Mouse (Mus musculus): ENCODE measurements around the gene Six3. TPM values are rescaled to one million over a fixed set of nuclear protein-coding genes. Genes with fewer than 3 reads are reported as not detected.

Gene Six3
- total RNA-seq, 2 experiments from 2014 or later, result not detected

DNA sequence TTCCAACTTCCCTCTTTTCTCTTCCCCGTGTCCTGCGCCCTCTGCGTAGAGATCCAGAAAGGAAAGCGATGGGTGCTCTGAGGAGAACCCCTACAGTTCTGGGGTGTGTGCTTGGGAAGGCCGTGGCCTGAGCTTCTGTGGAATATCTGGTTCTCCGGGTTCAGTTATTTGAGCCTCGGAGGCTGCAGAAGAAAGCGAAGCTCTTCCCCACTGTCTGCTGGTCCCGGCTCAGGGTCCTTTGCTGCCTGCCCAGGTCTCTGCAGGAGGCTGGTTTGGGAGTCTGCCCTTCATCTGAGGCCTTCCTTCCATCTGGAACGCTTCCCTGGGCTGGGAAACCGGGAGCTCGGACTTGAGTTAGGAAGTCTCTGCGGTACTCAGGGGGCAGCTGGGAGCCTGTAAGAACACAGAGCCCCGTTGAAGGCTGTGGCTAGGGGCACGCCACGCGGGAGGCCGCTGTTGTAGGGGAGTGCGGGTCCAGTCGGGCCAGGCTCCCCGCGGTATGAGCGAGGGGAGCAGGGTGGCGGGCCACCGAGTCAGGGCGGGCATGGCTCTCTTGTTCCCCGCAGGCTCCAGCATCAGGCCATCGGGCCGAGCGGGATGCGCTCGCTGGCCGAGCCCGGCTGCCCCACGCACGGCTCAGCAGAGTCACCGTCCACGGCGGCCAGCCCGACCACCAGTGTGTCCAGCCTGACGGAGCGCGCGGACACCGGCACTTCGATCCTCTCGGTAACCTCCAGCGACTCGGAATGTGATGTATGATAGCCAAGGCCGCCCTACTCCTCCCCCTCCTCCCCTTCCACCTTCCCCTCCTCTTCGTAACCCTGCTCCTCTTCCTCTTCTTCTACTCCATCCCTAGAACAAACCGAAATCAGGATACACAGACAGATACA lies 10.0 kb downstream of the Six3 start:
- intact Hi-C loops (cut with DNase I; ENCODE audit: low total_unique reads), result no loop called here
- DNase-seq, result no peak

DNA sequence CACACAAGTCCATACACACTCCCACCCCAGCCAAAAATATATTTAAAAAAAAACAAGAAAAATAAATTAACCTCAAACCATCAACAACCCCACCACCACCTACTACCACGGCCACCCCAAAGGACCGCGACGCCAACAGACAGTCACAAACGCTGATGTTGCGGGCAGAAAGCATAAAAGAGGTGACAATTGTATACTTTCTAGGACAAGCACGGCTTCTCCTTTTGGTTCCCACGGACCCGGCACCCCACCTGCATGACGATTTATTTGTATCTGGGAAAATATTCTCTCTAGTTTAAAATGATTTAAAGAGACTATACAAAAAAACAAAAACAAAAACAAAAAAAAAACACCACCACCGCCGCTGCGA lies 10.6 kb downstream of the Six3 start:
- intact Hi-C loops (cut with DNase I; ENCODE audit: low total_unique reads), result no loop called here

DNA sequence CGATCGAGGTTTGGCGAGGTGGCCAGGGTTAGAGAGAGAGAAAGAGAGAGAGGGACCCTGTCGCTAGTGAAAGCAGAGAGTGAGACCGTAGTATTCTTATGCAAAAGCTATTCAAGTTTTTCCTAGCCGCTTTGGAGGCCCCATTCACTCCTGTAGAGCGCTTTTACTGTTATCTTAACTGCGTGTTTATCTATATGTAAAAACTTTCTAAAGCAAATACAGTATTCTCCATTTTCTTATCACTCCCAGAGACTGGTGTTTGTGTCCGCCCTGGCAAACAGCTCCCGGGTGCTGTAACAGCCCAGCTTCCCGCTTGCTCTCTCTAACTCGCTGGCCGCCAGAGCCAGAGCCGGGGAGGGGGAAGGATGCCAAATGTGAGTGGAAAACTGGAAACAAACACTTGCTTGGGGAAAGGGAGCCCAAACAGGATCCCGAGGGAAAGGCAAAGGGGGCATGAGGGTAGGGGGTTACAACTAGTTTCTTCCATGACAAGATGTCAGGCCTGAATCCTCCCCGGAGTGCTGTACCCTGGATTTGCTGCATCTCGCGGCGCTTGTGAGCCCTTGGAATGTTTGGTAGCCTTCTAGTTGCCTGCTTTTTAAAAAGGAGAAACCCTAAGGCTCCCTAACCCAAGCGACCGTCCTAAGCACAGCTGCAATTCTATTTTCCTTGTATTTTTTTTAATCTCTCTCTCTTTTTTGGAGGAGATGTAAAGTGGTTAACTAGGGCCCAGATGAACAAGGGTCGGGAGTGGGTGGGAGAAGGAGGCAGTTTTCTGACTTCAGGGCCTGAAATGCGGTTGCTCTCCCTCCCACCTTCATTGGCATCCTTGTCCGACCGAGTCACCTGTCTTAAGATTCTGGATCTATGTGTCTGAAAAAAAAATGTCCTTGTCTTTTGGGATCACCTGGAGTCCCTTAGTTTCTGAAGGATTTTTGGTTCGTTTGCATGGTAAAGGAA lies 11.9 kb downstream of the Six3 start:
- intact Hi-C loops (cut with DNase I; ENCODE audit: low total_unique reads), result no loop called here
- DNase-seq, result no peak

More for the DNA sequence above, 10.6 kb downstream of the Six3 start:
- DNase-seq, result no peak

DNA sequence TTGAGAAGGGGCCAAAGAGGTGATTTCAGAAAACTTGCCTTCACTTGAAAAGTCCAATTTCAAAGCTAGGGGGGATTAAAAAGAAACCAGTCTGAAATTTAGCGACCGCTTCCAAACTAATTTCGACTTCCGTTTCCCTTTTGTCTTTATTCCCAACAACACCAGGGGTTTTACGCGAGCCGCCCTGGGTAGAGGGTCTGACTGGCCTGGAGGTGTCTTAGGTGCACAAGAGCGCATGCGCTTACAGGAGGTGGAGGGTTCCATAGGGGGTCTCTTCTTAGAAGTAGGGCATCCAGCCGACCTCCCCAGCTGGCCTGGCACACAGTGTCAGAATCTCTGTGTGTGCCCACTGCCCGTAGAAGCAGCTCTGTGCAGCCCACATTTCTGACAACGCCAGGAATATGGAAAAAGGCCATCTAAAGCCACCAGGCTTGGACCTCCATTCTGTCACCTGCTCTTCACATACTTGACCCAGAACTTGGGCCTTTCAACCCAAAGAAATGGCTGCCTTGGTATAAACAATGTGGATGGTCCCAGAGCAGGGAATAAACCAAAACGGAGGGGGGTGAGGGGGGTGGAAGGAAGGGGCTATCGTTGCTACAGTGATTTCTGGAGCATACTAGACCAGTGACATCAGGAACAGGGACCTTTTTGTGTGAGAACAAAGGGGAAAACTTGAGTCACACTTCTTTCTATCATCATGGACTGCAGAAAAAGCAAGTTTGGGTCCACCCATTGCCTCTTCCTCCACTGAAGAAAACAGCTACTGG lies 12.9 kb downstream of the Six3 start:
- DNase-seq, result no peak
- intact Hi-C loops (cut with DNase I; ENCODE audit: low total_unique reads), result no loop called here

DNA sequence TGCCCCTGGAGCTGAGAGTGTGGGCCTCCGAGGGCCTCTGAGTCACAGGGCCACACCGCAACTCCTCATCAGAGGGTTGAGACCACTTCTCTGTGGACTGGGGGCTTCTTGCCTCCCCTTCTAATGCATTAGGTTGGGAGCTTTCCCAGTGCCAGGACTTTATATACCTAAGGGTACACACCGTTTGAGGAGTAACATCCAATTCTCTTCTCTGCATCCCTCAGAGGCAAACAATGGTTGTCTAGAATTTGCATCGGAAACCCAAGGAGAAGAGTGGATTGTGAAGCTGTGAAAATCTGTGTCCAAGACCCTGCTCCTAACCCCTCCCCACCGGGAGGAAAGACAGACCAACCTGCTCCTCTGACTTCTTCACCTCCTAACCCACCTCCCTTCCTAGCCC lies 14.3 kb downstream of the Six3 start:
- no peak for DNase-seq
- intact Hi-C loops (cut with DNase I; ENCODE audit: low total_unique reads), result no loop called here

DNA sequence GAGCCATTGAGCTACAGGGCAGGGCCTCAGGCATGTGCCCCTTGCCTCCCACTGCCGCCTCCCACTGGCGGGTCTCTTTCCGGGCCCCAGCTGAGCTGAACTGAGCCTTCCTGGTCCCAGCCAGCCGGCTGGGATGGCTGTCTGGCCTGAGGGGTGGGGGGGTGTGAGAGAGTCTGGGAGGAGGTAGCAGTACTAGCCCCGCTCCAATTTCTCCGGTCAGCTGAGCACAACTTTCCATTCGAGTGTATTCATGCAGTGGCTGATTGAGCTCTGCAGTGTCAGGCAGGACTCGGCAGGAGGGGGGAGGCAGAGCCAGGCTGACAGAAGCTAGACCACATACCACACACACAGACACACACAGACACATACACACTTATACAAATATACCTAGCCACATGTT lies 15.4 kb downstream of the Six3 start:
- no peak for DNase-seq
- intact Hi-C loops (cut with DNase I; ENCODE audit: low total_unique reads), result no loop called here

DNA sequence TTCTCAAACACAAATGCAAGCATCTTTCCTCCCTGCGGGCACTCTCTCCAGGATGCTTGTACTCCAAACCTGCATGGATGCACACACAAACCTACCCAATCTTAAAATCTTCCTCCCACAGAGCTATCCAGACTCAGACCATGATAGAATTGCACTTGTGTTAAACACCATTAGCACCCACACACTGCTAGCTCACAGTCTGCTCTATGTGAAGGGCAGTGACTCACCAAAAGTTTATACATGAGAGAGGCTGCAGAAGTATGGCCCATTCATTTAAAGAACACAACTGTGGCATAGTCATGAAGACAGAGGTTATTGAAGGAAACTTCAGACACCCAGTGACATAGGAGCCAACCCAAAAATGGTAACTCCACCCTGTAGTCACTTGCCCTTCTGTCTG lies 16.0 kb downstream of the Six3 start:
- no peak for DNase-seq
- intact Hi-C loops (cut with DNase I; ENCODE audit: low total_unique reads), result no loop called here

DNA sequence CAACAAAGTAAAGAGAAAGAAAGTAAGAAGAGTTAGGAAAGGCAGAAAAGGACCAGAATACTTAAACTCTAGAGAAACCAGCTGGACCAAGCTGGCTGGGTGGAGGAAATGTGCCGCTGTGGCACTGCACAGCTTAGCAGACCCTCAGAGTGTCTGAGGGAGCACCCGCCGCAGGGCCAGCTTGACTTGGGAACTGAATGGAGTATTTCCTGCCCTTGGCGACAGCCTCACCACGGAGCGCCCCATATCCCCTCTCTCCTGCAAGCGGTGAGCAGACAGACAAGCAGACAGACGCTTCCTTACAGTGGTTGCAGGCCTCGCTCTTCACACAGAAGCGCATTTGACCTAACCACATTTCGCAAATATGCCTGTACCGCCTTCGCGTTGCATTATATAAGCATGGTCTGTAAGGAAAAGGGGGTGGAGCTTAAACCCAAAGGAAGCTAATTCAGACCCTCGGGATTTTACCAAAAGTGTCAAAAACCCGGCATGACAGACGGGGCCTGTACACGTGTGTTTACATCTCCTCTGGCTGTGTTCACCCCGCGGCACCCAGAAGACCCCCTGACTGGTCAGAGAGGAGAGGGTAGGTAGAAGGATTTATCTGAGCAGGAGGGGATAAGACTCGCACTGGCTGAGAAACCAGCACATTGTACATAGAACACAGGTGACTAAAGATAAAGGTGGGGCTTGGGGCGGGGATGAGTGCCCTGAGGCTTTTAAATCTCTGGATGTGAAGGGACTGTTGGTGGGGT lies 17.1 kb downstream of the Six3 start:
- no peak for DNase-seq
- intact Hi-C loops (cut with DNase I; ENCODE audit: low total_unique reads), result loop anchor here (2.0 to 10.0 kb wide), 2 partner anchors 438 to 516 kb away; no protein-coding TSS in a partner anchor

DNA sequence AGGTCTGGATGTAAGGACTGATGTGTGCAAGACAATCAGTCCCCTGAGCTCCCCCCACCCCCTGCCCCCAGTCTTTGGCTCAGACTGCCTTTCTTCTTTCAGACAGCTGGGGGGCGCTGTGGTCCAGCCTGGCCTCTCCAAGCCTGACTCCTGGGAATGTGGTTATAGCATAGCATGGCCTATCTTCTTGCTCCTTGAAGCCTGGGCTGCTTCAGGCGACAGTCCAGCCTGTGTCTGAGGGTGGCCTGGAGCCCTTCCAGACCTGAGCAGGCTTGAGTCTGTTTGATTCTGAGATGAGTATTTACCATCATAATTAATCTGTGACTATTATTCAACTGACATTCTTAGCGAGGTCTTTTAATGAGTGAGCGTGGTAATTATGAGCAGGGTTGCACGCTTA lies 17.7 kb downstream of the Six3 start:
- intact Hi-C loops (cut with DNase I; ENCODE audit: low total_unique reads), result loop anchor here (2.0 to 10.0 kb wide), 2 partner anchors 438 to 516 kb away; no protein-coding TSS in a partner anchor
- no peak for DNase-seq

DNA sequence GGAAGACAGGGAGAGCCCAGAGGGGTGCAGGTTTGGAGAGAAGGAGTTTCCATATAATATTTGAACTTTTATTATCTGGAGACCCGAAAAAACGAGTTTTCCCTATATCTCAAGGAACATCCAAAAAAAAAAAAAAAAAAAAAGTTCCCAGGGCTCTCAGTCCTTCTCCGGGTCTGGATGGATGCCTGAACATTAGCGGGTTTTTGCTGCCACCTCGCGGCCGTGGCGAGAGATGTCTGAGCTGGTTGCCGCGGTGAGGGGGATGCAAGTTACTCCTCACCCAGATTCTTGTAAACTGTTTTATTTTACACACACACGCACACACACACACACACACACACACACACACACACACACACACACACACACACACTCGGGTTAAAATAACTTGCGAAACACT lies 20.2 kb downstream of the Six3 start:
- peak; percentile 77 for DNase-seq
- intact Hi-C loops (cut with DNase I; ENCODE audit: low total_unique reads), result loop anchor here (2.0 to 10.0 kb wide), 2 partner anchors 519 to 799 kb away; no protein-coding TSS in a partner anchor

DNA sequence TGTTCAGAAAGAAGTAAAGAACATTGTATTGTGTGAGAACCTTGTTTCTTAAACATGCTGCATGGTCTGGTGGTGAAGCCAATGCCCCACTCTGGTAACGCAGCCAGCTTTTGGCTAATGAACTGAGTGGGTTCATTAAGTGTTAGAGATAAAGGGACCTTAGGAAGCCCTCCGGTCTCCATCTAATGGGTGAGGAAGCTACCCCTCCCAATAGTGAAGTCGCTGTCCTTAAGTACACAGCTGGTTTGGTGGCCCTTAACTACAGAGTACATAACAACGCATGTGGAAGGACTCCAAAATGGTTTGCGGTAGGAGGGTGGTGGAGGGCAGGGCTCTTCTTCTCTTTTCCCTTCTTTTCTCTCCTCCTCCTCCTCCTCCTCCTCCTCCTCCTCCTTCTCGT lies 24.5 kb downstream of the Six3 start:
- no peak for DNase-seq
- intact Hi-C loops (cut with DNase I; ENCODE audit: low total_unique reads), result loop anchor here (10.0 kb wide), 1 partner anchor 523 kb away; no protein-coding TSS in a partner anchor

DNA sequence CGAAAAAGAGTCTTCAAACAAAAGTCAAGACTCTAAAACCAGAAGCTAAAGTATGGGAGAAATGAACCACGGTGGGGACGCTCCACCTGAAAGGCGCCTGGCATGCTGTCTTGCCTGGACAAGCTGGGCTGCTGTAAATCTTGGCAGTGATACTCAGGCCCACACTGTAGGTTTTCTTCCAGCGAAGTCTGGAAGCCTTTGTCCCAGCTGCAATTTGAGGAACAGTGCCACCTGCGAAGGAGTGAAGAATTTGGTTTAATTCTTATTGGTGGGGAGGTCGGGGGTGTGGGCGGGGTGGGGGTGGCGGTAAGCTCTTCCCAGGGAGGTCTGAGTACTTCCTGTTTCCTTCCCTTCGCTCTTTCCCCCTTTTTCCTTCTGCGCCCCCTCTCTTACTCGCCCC lies 31.9 kb downstream of the Six3 start:
- intact Hi-C loops (cut with DNase I; ENCODE audit: low total_unique reads), result no loop called here

DNA sequence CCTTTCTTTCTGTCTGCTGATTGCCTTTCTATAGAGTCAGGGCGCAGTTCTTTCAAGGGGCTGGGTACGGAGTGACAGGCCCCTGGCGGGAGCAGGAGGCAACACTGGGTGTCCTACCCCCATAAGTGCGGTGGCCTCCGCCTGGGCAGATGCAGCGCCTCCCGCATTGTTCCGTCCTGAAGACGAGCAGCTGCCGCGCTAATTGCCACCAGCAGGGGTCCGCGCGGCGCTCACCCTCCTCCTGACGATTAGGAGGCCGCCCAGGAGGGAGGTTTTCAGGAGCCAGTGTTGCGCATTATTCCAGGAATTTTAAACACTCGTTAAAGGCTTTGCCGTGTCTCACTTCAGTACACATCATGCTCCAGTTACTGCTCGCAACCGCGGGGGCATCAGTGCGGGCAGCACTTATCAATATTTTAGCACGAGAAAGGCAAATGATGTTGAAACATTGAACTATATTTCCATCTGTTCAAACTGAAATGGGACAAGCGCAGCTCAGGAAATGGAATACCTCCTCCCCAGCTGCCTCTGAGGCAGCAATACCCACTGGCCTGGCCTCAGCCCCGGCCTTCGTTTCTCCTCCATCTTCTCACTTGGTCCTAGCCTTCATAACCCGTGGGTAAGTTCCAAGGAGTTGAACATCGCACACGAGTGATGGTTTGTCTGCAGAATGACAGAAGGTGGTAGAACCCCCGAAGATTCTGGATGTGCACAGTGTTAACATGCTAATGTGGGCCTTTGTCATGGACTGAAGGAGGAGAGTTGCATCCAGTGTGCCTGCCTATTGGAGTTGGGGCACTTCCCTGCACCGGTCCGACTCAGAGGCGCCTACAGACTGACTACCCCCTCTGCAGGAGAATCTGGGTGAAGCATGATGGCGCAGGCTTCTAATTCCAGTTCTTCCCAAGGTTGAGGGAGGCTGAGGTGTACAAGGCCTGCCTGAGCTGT lies 32.6 kb downstream of the Six3 start:
- DNase-seq, result peak; percentile 59
- intact Hi-C loops (cut with DNase I; ENCODE audit: low total_unique reads), result no loop called here

More for the DNA sequence above, 31.9 kb downstream of the Six3 start:
- no peak for DNase-seq

DNA sequence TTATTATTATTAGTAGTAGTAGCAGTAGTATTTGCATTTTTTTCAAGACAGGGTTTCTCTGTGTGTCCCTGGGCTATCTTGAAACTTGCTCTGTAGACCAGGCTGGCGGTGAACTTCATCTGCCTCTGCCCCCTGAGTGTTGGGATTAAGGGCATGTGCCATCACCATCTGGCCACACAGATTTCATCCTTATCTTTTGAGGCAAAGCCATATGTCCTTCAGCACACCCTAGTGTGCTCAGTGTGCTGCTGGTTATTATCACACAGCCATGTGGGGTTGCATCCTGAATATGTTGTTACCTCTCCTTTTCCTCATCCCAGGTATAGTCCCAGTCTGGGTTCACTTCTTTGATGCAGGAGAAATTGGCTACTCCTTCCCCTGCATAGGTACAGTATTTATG lies 46.6 kb downstream of the Six3 start:
- DNase-seq, result no peak
- intact Hi-C loops (cut with DNase I; ENCODE audit: low total_unique reads), result loop anchor here (5.0 kb wide), 1 partner anchor 407 kb away; no protein-coding TSS in a partner anchor

DNA sequence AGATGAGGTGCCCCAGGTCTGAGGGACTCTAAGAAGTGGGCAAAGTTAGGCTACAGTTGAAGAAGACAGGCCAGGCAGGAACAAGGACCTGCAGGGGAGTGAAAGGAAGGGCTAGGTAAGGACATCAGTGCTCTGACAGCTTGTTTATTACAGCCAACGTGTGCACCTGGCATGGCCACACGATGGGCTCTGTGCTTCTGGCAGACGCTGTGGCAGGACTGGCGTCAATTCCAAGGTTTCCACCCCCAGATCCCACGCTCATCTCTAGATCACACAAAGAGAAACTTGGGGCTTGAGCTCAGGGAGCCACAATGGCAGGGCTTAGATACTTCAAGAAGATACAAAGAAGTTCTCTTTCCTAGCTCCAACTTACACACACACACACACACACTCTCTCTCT lies 48.1 kb downstream of the Six3 start:
- no peak for DNase-seq
- intact Hi-C loops (cut with DNase I; ENCODE audit: low total_unique reads), result loop anchor here (5.0 kb wide), 1 partner anchor 406 kb away; no protein-coding TSS in a partner anchor

DNA sequence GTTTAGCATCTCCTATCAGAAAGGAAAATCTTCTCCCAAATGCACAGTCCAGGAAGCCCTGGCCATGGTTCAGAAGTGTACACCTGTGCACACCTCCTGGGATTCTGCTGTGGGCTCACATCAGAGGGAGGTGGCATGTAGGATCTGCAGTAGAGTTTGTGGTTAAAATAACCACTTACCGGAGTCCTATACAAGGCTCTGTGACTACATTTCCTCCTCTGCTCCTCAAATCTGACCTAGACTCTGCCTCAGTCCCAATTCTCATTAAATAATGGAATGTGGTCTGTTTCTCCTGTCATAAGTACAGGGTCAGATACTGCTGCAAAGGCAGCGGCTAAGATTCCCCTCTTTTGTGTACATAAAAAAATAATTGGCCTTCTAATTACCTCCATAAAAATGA lies 50.8 kb downstream of the Six3 start:
- intact Hi-C loops (cut with DNase I; ENCODE audit: low total_unique reads), result loop anchor here (5.0 kb wide), 1 partner anchor 403 kb away; no protein-coding TSS in a partner anchor
- no peak for DNase-seq

DNA sequence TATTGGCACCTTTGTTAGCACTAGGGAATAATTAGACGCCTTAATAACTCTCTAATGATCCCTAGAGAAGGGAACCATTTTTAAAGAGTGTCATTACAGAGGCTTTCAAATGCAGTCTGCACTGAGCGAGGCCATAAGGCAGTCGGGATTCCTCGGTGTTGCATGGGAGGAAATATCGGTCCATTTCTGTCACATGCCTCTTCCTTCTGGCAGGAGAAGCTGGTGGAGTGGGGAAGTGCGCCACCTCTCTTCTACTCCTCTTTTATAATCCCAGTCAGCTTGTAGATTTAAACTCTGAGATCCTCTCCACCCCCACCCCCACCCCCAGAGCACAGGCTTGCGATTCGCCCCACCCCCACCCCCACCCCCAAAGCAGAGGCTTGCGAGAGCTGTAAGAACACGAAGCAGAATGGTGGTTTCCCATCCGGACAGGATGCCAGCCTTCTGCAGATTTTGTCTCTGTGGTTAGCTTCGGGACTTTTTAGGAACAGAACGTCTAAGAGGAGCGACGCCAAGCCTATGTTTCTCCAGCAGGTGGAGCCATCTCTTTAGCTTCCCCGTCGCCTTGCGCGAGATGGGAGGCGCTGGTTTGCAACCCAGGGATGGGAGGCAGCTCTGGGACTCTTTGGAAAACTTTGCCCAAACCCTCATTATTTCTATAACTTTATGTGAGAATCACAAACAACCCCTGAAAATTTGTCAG lies 51.4 kb downstream of the Six3 start:
- peak; percentile 72 for DNase-seq
- intact Hi-C loops (cut with DNase I; ENCODE audit: low total_unique reads), result loop anchor here (5.0 kb wide), 1 partner anchor 403 kb away; no protein-coding TSS in a partner anchor

Measured in gastrocnemius, postnatal 14 days (tissue).